Mouse (Mus musculus): Measurements from ENCODE around the gene Cradd. TPM values are rescaled to one million over a fixed set of nuclear protein-coding genes. Genes with fewer than 3 reads are reported as not detected.

Gene Cradd
- polyA plus RNA-seq (2017; shearing (Covaris generic)), result 33.2 TPM

DNA sequence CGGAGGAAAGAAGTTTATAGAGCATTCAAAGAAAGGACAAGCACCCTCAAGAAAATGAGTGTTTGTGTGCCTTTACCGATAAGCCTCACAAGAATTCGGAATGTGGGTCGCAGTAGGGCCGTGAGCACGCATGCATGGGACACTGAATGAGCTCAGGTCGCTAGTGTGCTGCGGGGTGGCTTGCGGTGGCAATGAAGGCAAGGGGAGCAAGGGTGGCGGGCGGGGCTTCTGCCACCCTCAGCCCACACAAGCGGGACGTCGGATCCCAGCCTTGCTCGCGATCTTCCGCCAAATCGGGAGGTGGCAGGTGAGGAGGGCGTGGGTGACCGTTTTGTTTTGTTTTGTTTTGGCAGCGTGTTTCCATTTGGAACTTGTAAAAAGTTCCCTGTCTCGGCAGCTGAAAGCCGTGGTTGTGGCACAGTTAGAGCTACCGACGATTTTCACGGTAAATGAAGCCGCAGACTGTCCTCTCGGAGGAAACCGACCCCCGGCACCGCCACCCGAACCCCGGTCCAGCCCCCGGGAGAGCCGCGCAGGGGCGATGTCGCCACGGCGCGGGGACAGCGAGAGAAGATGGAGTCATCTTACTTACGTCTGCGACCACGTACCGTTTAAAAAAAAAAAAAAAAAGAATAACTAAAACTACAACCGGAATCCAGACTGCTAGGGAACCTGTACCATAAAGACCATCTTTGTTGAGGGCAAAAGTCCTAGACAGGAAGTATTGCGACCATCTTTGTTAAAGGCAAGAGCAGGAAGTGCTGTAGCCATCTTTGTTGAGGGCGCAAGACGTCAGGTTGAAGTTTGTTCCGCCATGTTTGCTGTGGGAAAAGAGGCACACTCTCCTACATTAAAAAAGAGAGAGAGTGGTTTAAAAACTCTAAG is at the start of gene Cradd:
TSS of gene Cradd (minus strand) at position 741 of the 885 bp plus-strand sequence.

Other genes with a start within 250 kb of the Cradd start
- gene Socs2, start 93.0 kb upstream of the Cradd start, polyA plus RNA-seq (2017; shearing (Covaris generic)), result 113 TPM
- 137 TPM for gene Mrpl42, start 177.8 kb upstream of the Cradd start, polyA plus RNA-seq (2017; shearing (Covaris generic))
- 288 TPM for gene Ube2n, start 191.0 kb upstream of the Cradd start, polyA plus RNA-seq (2017; shearing (Covaris generic))
- gene Nudt4, start 240.0 kb upstream of the Cradd start, polyA plus RNA-seq (2017; shearing (Covaris generic)), result 48.3 TPM